In genomic region chr2:167765072-167765800, GRCm38 (mm10) we compare ENCODE assay signal across 8 mouse cellular contexts.
DNase-seq lines count a peak whose midpoint lies in the region; ATAC-seq and TF ChIP-seq lines count a peak whose summit lies in the region.

No protein-coding gene starts in this region.

- H3K36me3 ChIP-seq in forebrain, embryonic 15.5 days, result no peaks in the 10 kb centered on the region

- H3K4me3 ChIP-seq in forebrain, embryonic 15.5 days, result no peak overlapping the region
- no peak overlapping the region for H3K4me3 ChIP-seq in layer of hippocampus, adult 2 months

- no peak overlapping the region for H3K9ac ChIP-seq in forebrain, embryonic 15.5 days (replicated peaks)

- peak; percentile 89 for DNase-seq in MN1 (ENCODE audit: low spot score)
- DNase-seq in cerebellum, adult 11-12 months, result peak; percentile 34
- DNase-seq in heart, postnatal 10 days, result peak; percentile 96 to 97
- peak; percentile 71 to 81 for DNase-seq in layer of hippocampus, adult 2 months (ENCODE audit: low spot score in 2 of 2)
- DNase-seq in lung, adult 18-20 months, result peak; percentile 91 to 94
- DNase-seq in ovary, adult 18-20 months (ENCODE audit: low spot score), result peak; percentile 93

- no peaks in the 10 kb centered on the region for H3K27me3 ChIP-seq in forebrain, embryonic 15.5 days

- H3K9me3 ChIP-seq in forebrain, embryonic 15.5 days, result no peaks in the 10 kb centered on the region

- 41% methylated on average over 22 of the region's 22 CpGs for WGBS in forebrain, embryonic 15.5 days

- H3K27ac ChIP-seq in forebrain, embryonic 15.5 days (replicated peaks), result 0 out of 2 replicates have a peak overlapping the region, but pooled peaks have one; percentile 15
- H3K27ac ChIP-seq in layer of hippocampus, adult 2 months, result peak overlapping the region; percentile 79

- TF ChIP-seq CTCF in layer of hippocampus, adult 2 months (conservative IDR thresholded peaks at IDR 0.05), result no peak

- H3K4me1 ChIP-seq in forebrain, embryonic 15.5 days, result peaks cover 17% of the 10 kb centered on the region

- peak; percentile 70 for ATAC-seq in forebrain, embryonic 15.5 days (replicated peaks)
- no peak for ATAC-seq in CD4-positive, CD25-positive, alpha-beta regulatory T cell, adult 4 months

- intact Hi-C loops in heart, postnatal 10 days (cut with DNase I), result no loop called here

- H3K4me2 ChIP-seq in forebrain, embryonic 15.5 days (replicated peaks), result no peak overlapping the region

Comparison
In these comparisons a context has a peak if more than half of its experiments do, and no peak if none do; other contexts are left out.
1. DNase-seq: peak in every context shown above with its lines; median percentile 96 in heart, postnatal 10 days; 93 in ovary, adult 18-20 months; 92 in lung, adult 18-20 months; 89 in MN1; 76 in layer of hippocampus, adult 2 months; 34 in cerebellum, adult 11-12 months.